Mouse (Mus musculus) neural tube, embryonic 12.5 days (tissue): ENCODE measurements around the gene Gas2. TPM values are rescaled to one million over a fixed set of nuclear protein-coding genes. Genes with fewer than 3 reads are reported as not detected.

Experiments used
- ATAC-seq: fragments of 200-750 bp; cut with Nextera tagmentation; 2 replicates; pipeline ENCODE4 v1.8.0; 2017; ENCODE audit warnings: low read depth, mild to moderate bottlenecking, moderate TSS enrichment, moderate library complexity; ENCODE audit not compliant: low FRiP score
- H3K27ac ChIP-seq: fragments of 300-500 bp; sonication (generic); 2 replicates; pipeline ENCODE4 v1.5.1; 2016
- H3K27me3 ChIP-seq: fragments of 300-500 bp; sonication (generic); replicated peaks from 2 replicates; pipeline ENCODE4 v1.6.1; 2016; ENCODE audit warnings: mild to moderate bottlenecking
- H3K36me3 ChIP-seq: fragments of 300-500 bp; sonication (generic); 2 replicates; pipeline ENCODE4 v1.6.1; 2016; ENCODE audit warnings: mild to moderate bottlenecking
- H3K4me1 ChIP-seq: fragments of 300-500 bp; sonication (generic); 2 replicates; pipeline ENCODE4 v1.6.1; 2016
- H3K4me2 ChIP-seq: fragments of 300-500 bp; sonication (generic); replicated peaks from 2 replicates; pipeline ENCODE4 v1.6.1; 2016; ENCODE audit warnings: mild to moderate bottlenecking
- H3K4me3 ChIP-seq: fragments of 300-500 bp; sonication (generic); 2 replicates; pipeline ENCODE4 v1.5.1; 2016
- H3K9ac ChIP-seq: fragments of 300-500 bp; sonication (generic); 2 replicates; pipeline ENCODE4 v1.6.1; 2016; ENCODE audit warnings: mild to moderate bottlenecking
- H3K9me3 ChIP-seq: fragments of 300-500 bp; sonication (generic); 2 replicates; pipeline ENCODE4 v1.6.1; 2016; ENCODE audit warnings: mild to moderate bottlenecking
- WGBS: fragments of 180-500 bp; shearing (Covaris S2); methylation state at CpG from one replicate; pipeline ENCODE4 v1.1.7; 2016; 5-methylcytosine and 5-hydroxymethylcytosine counted together
- polyA plus RNA-seq: library from polyadenylated mRNA; unstranded; fragments of >200 nt; fragmentation: Nextera tagmentation; extraction: Ambion mirVana; gene quantifications from 2 replicates; pipeline ENCODE4 v1.2.1, GENCODE M21; 2016

Gas2 gene
- polyA plus RNA-seq, result 39.6 and 42.3 TPM in 2 replicates

- Histone ChIP-seq H3K9ac (peak within 1 kb of the TSS; percentile 82), H3K27me3 (no peaks in the 10 kb centered on the region), H3K36me3 (no peaks in the 10 kb centered on the region), H3K9me3 (no peaks in the 10 kb centered on the region), H3K27ac (peak within 1 kb of the TSS; percentile 96), H3K4me3 (peak within 1 kb of the TSS; percentile 71), H3K4me2 (peak within 1 kb of the TSS; percentile 73), H3K4me1 (peaks cover 14% of the 10 kb centered on the region)
- peak; percentile 89 for ATAC-seq
- 8% methylated on average over 100 of the region's 105 CpGs for WGBS
Observed at GRCm38 (mm10) chr7:51861250-51862096, at the start of gene Gas2. TSS of gene Gas2 (plus strand) at chr7:51862015.

GRCm38 (mm10) chr7:51815473-51816282, 46.1 kb upstream of the Gas2 start:
- no peaks in the 10 kb centered on the region for H3K9me3 ChIP-seq
- H3K9ac ChIP-seq, result no peak overlapping the region
- H3K4me2 ChIP-seq, result no peak overlapping the region
- peak; percentile 61; the same call in 1 of the 2 replicates for ATAC-seq
- no peaks in the 10 kb centered on the region for H3K4me1 ChIP-seq
- 56% methylated on average over 4 of the region's 4 CpGs for WGBS
- no peaks in the 10 kb centered on the region for H3K27me3 ChIP-seq
- no peak overlapping the region for H3K4me3 ChIP-seq
- no peaks in the 10 kb centered on the region for H3K36me3 ChIP-seq
- H3K27ac ChIP-seq, result no peak overlapping the region

DNA sequence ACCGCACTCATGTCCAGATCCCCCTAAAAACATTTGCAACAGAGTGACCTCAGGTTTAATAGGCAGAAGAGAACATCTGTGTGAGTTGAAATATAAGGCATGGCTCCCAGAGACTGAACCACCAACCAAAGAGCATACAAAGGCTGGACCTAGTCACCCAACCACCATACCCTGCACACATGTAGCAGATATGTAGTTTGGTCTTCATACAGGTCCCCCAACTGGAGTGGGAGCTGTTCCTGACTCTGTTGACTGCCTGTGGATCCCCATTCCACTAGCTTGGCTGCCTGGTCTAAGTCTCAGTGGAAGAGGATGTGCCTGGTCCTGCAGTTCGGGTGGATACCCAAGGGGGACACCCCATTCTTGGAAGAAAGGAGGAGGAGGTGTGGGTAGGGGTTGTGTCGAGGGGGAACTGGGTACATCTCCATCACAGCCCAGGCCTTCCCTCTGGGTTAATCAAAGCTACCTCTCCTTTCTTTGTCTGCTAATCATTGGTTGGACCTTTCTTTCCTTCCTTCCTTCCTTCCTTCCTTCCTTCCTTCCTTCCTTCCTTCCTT, 45.5 kb upstream of the Gas2 start:
- H3K4me1 ChIP-seq, result no peaks in the 10 kb centered on the region
- H3K9ac ChIP-seq, result no peak overlapping the region
- no peaks in the 10 kb centered on the region for H3K36me3 ChIP-seq
- H3K4me2 ChIP-seq, result no peak overlapping the region
- 0 out of 2 replicates have a peak, but pooled peaks have one; percentile 13 for ATAC-seq
- H3K27me3 ChIP-seq, result no peaks in the 10 kb centered on the region
- H3K27ac ChIP-seq, result no peak overlapping the region
- WGBS, result 63% methylated on average over 3 of the region's 3 CpGs
- H3K4me3 ChIP-seq, result no peak overlapping the region
- H3K9me3 ChIP-seq, result no peaks in the 10 kb centered on the region

- Histone ChIP-seq H3K9ac (no peak overlapping the region), H3K27me3 (no peaks in the 10 kb centered on the region), H3K36me3 (no peaks in the 10 kb centered on the region), H3K4me2 (no peak overlapping the region), H3K27ac (no peak overlapping the region), H3K4me3 (no peak overlapping the region), H3K9me3 (no peaks in the 10 kb centered on the region), H3K4me1 (no peaks in the 10 kb centered on the region)
- ATAC-seq, result no peak
- 72% methylated on average over 3 of the region's 3 CpGs for WGBS
Observed at GRCm38 (mm10) chr7:51818251-51818974, 43.4 kb upstream of the Gas2 start.

DNA sequence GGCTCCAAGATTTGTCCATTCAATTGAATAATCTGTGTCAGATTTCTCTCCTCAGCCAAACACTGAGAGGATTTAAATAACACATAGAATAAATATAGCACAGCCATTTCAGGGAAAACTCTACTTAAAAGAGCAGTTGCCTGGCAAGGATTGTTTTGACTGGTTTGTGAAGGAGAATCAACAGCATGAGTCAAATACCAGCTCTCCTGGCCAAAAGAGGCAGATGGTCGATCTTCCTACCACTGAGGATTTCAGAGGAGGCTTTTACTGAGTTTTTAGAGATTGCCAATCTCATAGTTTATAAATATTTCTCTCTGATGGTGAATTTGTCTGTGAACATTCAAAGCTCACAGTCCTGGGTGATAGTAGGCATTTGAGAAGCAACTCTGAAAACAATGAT, 41.9 kb upstream of the Gas2 start:
- no peaks in the 10 kb centered on the region for H3K9me3 ChIP-seq

DNA sequence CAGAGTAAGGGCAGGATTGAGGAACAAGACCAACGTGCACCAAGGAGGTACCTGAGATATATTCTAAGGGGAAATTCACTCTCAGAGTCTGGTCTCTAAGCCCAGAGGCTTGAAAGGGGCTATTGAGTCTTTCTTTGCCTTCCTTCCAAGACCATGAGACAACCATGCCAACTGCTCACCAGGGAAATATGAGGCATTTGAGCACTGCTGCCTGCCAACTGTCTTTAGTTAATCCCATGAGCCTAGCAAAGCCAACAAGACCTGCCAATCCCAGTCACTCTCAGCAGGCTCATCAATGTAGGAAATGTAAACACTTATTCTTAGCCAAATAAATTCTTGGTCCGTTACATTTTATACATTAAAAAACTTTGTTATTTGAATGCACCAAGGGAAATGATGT, 40.3 kb upstream of the Gas2 start:
- no peak overlapping the region for H3K4me2 ChIP-seq
- H3K27me3 ChIP-seq, result no peaks in the 10 kb centered on the region
- no peaks in the 10 kb centered on the region for H3K36me3 ChIP-seq
- H3K9me3 ChIP-seq, result no peaks in the 10 kb centered on the region
- ATAC-seq, result no peak
- H3K9ac ChIP-seq, result no peak overlapping the region
- no peak overlapping the region for H3K4me3 ChIP-seq
- peaks cover 4% of the 10 kb centered on the region; the same call in 1 of the 2 replicates for H3K4me1 ChIP-seq
- no peak overlapping the region for H3K27ac ChIP-seq
- 76% methylated on average over 2 of the region's 2 CpGs for WGBS

More for the DNA sequence above, 41.9 kb upstream of the Gas2 start:
- ATAC-seq, result no peak
- Histone ChIP-seq H3K4me3 (no peak overlapping the region), H3K36me3 (no peaks in the 10 kb centered on the region), H3K27me3 (no peaks in the 10 kb centered on the region), H3K4me1 (peaks cover 4% of the 10 kb centered on the region; the same call in 1 of the 2 replicates), H3K27ac (no peak overlapping the region), H3K9ac (no peak overlapping the region), H3K4me2 (no peak overlapping the region)
- WGBS, result 65% methylated on average over 1 of the region's 1 CpGs

- Histone ChIP-seq H3K27me3 (no peaks in the 10 kb centered on the region), H3K9ac (no peak overlapping the region), H3K4me2 (no peak overlapping the region), H3K4me1 (peaks cover 4% of the 10 kb centered on the region; the same call in 1 of the 2 replicates), H3K9me3 (no peaks in the 10 kb centered on the region), H3K36me3 (no peaks in the 10 kb centered on the region), H3K4me3 (no peak overlapping the region), H3K27ac (no peak overlapping the region)
- WGBS, result 63% methylated on average over 7 of the region's 7 CpGs
- ATAC-seq, result peak; percentile 63
Observed at GRCm38 (mm10) chr7:51823562-51824338, 38.1 kb upstream of the Gas2 start.

DNA sequence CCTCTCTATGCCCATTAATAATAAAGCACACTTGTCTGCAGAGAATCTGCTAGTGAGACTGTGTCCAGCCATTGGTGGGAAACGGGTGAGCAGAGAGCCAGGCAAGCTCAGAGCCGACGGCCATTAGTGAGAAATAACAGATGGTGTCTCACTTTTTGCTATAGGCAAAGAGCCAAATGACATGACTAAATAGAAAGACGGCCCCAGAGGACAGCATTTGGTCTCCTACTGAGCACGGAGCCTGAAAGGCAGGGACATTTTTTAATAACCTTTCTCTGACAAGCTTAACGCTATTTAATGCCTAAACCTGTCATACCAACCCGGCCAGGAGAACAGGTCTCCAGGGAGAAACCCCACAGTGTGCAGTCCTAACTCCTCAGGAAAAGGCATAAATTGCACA, 29.9 kb upstream of the Gas2 start:
- Histone ChIP-seq H3K27me3 (no peaks in the 10 kb centered on the region), H3K27ac (peak overlapping the region; percentile 37; the same call in 1 of the 2 replicates), H3K4me2 (0 out of 2 replicates have a peak overlapping the region, but pooled peaks have one; percentile 21), H3K4me1 (0 out of 2 replicates have a peak, but pooled peaks cover 9% of the 10 kb centered on the region), H3K9ac (no peak overlapping the region), H3K4me3 (no peak overlapping the region), H3K9me3 (no peaks in the 10 kb centered on the region), H3K36me3 (no peaks in the 10 kb centered on the region)
- 16% methylated on average over 7 of the region's 7 CpGs for WGBS
- peak; percentile 75 for ATAC-seq

DNA sequence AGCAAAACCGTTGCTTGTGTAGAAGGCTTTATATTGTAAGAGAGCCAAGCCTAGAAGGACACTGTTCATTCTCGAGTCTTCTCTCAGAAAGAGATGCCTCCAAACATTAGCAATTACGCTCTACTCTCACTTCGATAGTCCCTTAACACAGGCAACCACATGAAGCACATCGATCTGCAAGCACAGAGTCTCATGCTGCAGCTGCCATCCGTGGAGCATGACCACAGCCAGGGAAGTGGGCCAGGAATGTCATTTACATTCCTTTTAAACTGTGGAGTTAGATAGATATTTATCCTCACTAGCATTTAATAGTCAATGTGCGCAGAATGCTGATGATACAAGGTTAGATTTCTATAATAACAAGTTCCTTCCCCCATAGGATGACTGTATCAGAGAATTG, 21.3 kb upstream of the Gas2 start:
- Histone ChIP-seq H3K4me2 (no peak overlapping the region), H3K27ac (no peak overlapping the region), H3K36me3 (no peaks in the 10 kb centered on the region), H3K4me1 (peaks cover 4% of the 10 kb centered on the region; the same call in 1 of the 2 replicates), H3K27me3 (no peaks in the 10 kb centered on the region), H3K4me3 (no peak overlapping the region), H3K9ac (no peak overlapping the region), H3K9me3 (0 out of 2 replicates have a peak, but pooled peaks cover 12% of the 10 kb centered on the region)
- 83% methylated on average over 7 of the region's 7 CpGs for WGBS
- ATAC-seq, result no peak

DNA sequence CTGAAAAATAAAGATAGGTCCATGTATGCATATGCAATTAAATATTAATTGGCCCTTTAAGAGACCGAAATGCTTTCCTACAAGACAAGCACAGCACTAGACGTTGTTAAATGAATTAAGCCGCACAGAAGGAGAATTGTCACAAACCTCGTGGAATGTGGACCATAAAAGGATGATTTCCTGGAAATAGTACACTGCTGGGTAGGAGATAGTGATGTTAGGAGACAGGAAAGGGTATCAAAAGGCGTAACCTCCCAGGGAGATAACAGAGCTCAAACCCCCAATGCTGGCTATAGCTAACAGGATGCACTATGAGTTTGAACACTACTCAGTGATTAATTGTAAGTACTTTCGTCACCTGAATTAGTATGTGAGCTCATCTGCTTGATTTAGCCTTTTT, 10.9 kb upstream of the Gas2 start:
- H3K4me1 ChIP-seq, result no peaks in the 10 kb centered on the region
- no peak overlapping the region for H3K4me3 ChIP-seq
- no peaks in the 10 kb centered on the region for H3K36me3 ChIP-seq
- H3K9me3 ChIP-seq, result no peaks in the 10 kb centered on the region
- 84% methylated on average over 6 of the region's 6 CpGs for WGBS
- no peak overlapping the region for H3K9ac ChIP-seq
- no peaks in the 10 kb centered on the region for H3K27me3 ChIP-seq
- no peak for ATAC-seq
- no peak overlapping the region for H3K27ac ChIP-seq
- no peak overlapping the region for H3K4me2 ChIP-seq

DNA sequence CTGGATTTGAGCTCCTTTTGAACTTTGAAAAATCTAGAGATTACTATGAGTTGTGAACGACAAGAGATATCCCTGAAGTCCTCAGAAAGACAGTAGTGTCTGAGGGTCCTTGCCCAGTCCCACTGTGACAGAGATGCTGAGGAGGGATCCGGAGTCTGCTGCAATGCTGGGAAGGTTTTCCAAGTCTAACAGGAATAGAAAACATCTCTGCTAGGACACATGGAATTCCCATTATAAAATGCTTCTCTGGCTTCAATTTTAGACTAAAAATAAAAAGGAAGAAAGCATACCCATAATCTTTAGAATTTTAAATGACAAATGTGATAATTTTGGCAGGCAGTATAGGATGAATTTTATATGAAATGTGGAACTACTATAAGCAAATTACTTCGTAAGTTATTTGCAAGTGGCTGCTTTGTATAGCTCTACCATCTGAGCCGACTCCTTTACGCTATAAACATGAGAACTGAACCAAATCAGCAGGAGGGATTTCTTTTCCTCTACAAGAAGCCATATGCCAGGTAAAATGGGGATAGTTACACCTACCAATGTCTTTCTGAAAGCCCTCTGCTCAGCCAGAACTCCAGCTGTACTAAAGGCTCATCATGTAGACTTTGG, 9.8 kb upstream of the Gas2 start:
- no peak for ATAC-seq
- Histone ChIP-seq H3K9me3 (no peaks in the 10 kb centered on the region), H3K36me3 (no peaks in the 10 kb centered on the region), H3K27ac (no peak overlapping the region), H3K4me2 (no peak overlapping the region), H3K4me1 (no peaks in the 10 kb centered on the region), H3K4me3 (no peak overlapping the region), H3K9ac (no peak overlapping the region), H3K27me3 (no peaks in the 10 kb centered on the region)
- 89% methylated on average over 5 of the region's 5 CpGs for WGBS
